Mouse (Mus musculus) heart, postnatal 0 days (tissue): ENCODE measurements at regions not wholly inside any gene's neighbourhood (a gene's known extent, or its start where the extent isn't known, plus 50 kb on each side); places are given as distances from the start of the nearest gene placed in this dataset.

ENCODE experiments used
- ATAC-seq: fragments of 200-750 bp; cut with Nextera tagmentation; 2 replicates; pipeline ENCODE4 v1.8.0; 2017; ENCODE audit warnings: low read depth, moderate number of reproducible peaks, moderate library complexity; ENCODE audit not compliant: insufficient read depth
- DNase-seq: peaks from one replicate; pipeline ENCODE4 v3.0.0-alpha.2; 2016; ENCODE audit warnings: low spot score
- H3K27ac ChIP-seq: fragments of 300-500 bp; sonication (generic); 2 replicates; pipeline ENCODE4 v1.5.1; 2014; ENCODE audit warnings: low read depth, mild to moderate bottlenecking
- H3K27me3 ChIP-seq: fragments of 300-500 bp; sonication (generic); 2 replicates; pipeline ENCODE4 v1.6.1; 2014; ENCODE audit warnings: low read length, mixed read lengths; ENCODE audit not compliant: control insufficient read depth, insufficient read depth
- H3K36me3 ChIP-seq: fragments of 300-500 bp; sonication (generic); replicated peaks from 2 replicates; pipeline ENCODE4 v1.6.1; 2014; ENCODE audit warnings: low read length, mixed read lengths; ENCODE audit not compliant: control insufficient read depth, insufficient read depth
- H3K4me1 ChIP-seq: fragments of 300-500 bp; sonication (generic); 2 replicates; pipeline ENCODE4 v1.6.1; 2014; ENCODE audit warnings: antibody characterized with exemption; ENCODE audit not compliant: control insufficient read depth, insufficient read depth
- H3K4me2 ChIP-seq: fragments of 300-500 bp; sonication (generic); 2 replicates; pipeline ENCODE4 v1.6.1; 2014; ENCODE audit warnings: low read depth, mild to moderate bottlenecking, low read length, moderate library complexity
- H3K4me3 ChIP-seq: fragments of 300-500 bp; sonication (generic); 2 replicates; pipeline ENCODE4 v1.5.1; 2014; ENCODE audit warnings: low read depth, low read length
- H3K9ac ChIP-seq: fragments of 300-500 bp; sonication (generic); replicated peaks from 2 replicates; pipeline ENCODE4 v1.6.1; 2014; ENCODE audit warnings: low read depth, low read length, mixed read lengths
- H3K9me3 ChIP-seq: fragments of 300-500 bp; sonication (generic); replicated peaks from 2 replicates; pipeline ENCODE4 v1.6.1; 2016; ENCODE audit warnings: low read length; ENCODE audit not compliant: control insufficient read depth
- CTCF ChIP-seq: IDR thresholded peaks from 2 replicates; pipeline ENCODE4 v1.5.1; 2016; ENCODE audit warnings: antibody characterized with exemption, control low read depth, low read depth
- EP300 ChIP-seq: IDR thresholded peaks from 2 replicates; pipeline ENCODE4 v1.6.1; 2016; ENCODE audit warnings: antibody characterized with exemption, low read depth
- WGBS: fragments of 180-500 bp; shearing (Covaris S2); extraction: QIAGEN DNeasy Blood & Tissue Kit; methylation state at CpG from one replicate; pipeline ENCODE4 v1.1.7; 2014; 5-methylcytosine and 5-hydroxymethylcytosine counted together

DNA sequence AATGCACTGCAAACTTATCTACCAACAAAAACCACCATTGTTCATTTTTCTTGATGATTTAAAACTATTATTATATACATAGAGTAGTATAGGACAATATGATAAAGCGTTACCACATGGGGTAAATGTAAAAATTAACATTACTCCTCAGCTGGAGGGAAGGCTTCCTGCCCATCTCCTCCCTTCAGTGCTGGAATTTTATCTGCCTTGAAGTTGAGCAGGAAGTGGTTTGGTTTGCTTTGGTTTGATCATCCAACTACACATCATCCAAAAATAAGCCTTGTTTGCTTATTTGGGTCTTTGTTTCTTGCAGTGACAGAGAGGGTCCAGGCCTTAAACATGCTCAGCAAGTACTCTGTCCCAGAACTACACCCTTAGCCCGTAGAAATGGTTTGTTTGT, 285.7 kb downstream of the Gsdmc2 start:
- ATAC-seq (no peak), DNase-seq (no peak)
- Histone ChIP-seq H3K9me3 (no peaks in the 10 kb centered on the region), H3K27ac (no peak overlapping the region), H3K4me1 (no peaks in the 10 kb centered on the region), H3K4me2 (no peak overlapping the region), H3K9ac (no peak overlapping the region), H3K4me3 (no peak overlapping the region), H3K36me3 (no peaks in the 10 kb centered on the region), H3K27me3 (no peaks in the 10 kb centered on the region)
- WGBS, result 54% methylated on average over 2 of the region's 2 CpGs
- no peak for TF ChIP-seq EP300

DNA sequence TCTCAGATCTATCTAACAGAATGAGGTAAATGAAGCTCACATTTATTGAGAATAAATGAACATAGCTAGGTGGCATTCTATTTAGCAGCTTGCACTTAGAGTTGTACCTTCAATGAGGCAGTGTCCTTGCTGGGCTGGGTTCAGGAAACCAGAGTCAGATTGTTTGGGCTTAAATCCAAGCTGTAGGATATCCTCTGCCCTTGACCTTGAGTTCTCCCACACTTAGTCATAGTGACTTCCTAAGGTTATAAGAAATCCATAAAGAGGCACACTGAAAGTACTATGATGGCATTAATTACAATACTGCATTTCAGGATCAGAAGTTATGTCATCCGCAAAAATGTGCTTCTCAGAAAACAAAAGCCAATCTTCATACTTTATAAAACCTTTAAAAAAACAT, 286.3 kb downstream of the Gsdmc2 start:
- no peaks in the 10 kb centered on the region for H3K27me3 ChIP-seq
- ATAC-seq, result no peak
- WGBS, result 61% methylated on average over 1 of the region's 1 CpGs
- H3K9ac ChIP-seq, result no peak overlapping the region
- TF ChIP-seq CTCF, result no peak
- no peak for TF ChIP-seq EP300
- DNase-seq, result no peak
- H3K27ac ChIP-seq, result no peak overlapping the region
- no peak overlapping the region for H3K4me3 ChIP-seq
- no peaks in the 10 kb centered on the region for H3K36me3 ChIP-seq
- H3K4me2 ChIP-seq, result no peak overlapping the region
- H3K4me1 ChIP-seq, result no peaks in the 10 kb centered on the region
- no peaks in the 10 kb centered on the region for H3K9me3 ChIP-seq

- Histone ChIP-seq H3K4me2 (no peak overlapping the region), H3K4me1 (no peaks in the 10 kb centered on the region), H3K36me3 (no peaks in the 10 kb centered on the region), H3K9ac (no peak overlapping the region), H3K4me3 (no peak overlapping the region), H3K9me3 (no peaks in the 10 kb centered on the region), H3K27me3 (no peaks in the 10 kb centered on the region), H3K27ac (no peak overlapping the region)
- TF ChIP-seq CTCF, result no peak
- no peak for TF ChIP-seq EP300
- no peak for DNase-seq
- 85% methylated on average over 3 of the region's 3 CpGs for WGBS
- ATAC-seq, result no peak
These were observed 287.2 kb downstream of the Gsdmc2 start for GRCm38 (mm10) chr15:63557816-63558215.

- no peaks in the 10 kb centered on the region for H3K9me3 ChIP-seq
- ATAC-seq (no peak), DNase-seq (no peak)
- WGBS, result 68% methylated on average over 5 of the region's 5 CpGs
- H3K36me3 ChIP-seq, result no peaks in the 10 kb centered on the region
- no peaks in the 10 kb centered on the region for H3K27me3 ChIP-seq
- no peak overlapping the region for H3K4me2 ChIP-seq
- TF ChIP-seq CTCF (no peak), EP300 (no peak)
- no peak overlapping the region for H3K27ac ChIP-seq
- H3K4me1 ChIP-seq, result no peaks in the 10 kb centered on the region
- H3K9ac ChIP-seq, result no peak overlapping the region
- no peak overlapping the region for H3K4me3 ChIP-seq
These were observed 291.4 kb downstream of the Gsdmc2 start for GRCm38 (mm10) chr15:63553597-63553996.

GRCm38 (mm10) chr15:63532337-63533055, 312.5 kb downstream of the Gsdmc2 start:
- no peak for DNase-seq
- no peak for ATAC-seq
- Histone ChIP-seq H3K36me3 (no peaks in the 10 kb centered on the region), H3K4me3 (no peak overlapping the region), H3K27ac (no peak overlapping the region), H3K27me3 (no peaks in the 10 kb centered on the region), H3K9ac (no peak overlapping the region), H3K4me1 (no peaks in the 10 kb centered on the region), H3K4me2 (no peak overlapping the region), H3K9me3 (no peaks in the 10 kb centered on the region)
- TF ChIP-seq EP300 (no peak), CTCF (no peak)
- 73% methylated on average over 12 of the region's 12 CpGs for WGBS

DNA sequence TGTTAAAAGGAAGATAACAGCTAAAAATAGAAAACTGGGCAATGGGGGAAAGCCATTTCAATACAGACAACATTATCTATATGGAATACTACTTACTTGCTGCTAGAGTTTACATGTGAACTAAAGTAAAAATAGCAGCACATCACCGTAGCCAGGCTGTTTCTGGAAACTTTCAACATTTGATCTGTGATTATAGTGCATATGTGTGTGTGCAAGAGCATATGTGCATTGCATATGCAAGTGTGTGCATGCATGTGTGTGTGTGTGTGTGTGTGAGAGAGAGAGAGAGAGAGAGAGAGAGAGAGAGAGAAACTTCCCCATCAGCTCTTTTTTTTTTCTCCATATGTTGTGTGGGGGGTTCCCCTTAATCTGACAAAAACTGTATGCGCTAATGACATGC, 317.7 kb downstream of the Gsdmc2 start:
- ATAC-seq (no peak), DNase-seq (no peak)
- H3K9ac ChIP-seq, result no peak overlapping the region
- no peaks in the 10 kb centered on the region for H3K27me3 ChIP-seq
- no peaks in the 10 kb centered on the region for H3K9me3 ChIP-seq
- no peak overlapping the region for H3K4me3 ChIP-seq
- WGBS, result 63% methylated on average over 2 of the region's 2 CpGs
- H3K4me2 ChIP-seq, result no peak overlapping the region
- no peaks in the 10 kb centered on the region for H3K36me3 ChIP-seq
- H3K4me1 ChIP-seq, result no peaks in the 10 kb centered on the region
- H3K27ac ChIP-seq, result no peak overlapping the region
- no peak for TF ChIP-seq EP300
- no peak for TF ChIP-seq CTCF
